Mouse (Mus musculus): ENCODE measurements around the gene N4bp2l1.

The N4bp2l1 gene

DNA sequence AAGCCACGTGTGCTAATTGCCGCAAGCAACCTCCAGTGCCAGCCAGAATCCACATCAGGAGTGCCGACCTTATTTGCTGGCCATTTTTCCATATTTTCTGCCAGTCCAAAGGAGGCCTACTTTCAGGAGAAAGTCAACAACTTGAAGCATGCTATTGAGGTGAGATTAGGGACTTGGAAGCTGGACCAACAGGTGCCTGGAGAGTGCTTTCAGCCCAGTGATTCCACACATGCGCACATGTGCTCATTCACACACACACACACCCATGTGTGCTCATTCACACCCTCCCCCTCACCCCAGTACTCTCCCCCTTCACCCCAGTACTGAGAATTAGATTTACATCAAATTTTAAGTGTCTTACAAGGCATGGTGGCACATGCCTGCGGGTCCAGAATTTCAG, 30.0 kb downstream of the N4bp2l1 start:
- no peak for DNase-seq (ENCODE audit: low read depth, low spot score)

DNA sequence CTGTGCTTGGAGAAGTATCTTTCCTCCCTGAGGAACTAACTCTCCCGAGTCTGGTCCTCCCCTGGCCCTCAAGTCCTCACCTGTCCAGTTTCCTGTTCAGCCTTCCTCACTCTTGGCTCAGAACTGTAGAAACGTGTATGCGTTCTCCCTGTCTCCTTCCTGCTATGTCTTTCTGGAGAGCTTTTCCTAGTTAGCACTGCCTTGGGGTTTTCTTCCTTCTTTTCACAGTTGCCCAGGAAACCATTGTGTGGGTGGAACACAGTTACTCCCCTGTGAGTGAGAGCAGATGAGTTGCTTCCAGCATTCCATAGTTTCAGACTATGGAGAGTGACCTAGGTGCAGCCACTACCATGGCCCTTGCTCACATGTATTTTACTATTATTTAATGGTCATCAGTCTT, 30.8 kb downstream of the N4bp2l1 start:
- no peak for DNase-seq (ENCODE audit: low read depth, low spot score)

DNA sequence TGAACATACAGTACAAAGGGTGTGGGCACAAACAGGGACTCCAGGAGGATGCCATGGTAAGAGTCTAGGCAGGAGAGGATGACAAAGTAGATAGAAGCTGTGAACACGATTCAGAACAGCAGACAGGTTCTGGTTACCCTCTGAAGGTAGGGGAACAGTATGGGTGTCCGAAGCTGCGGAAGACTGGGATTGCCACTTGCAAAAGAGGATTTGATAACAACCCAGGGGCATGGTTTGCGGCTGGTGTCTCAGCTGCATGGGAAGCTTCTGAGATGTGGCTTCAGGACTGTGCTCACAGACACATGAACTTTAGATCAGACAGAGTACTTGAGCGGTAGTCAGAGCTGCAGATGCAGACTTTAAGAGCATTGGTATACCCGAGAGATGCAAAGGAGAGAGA, 32.6 kb downstream of the N4bp2l1 start:
- no peak for DNase-seq (ENCODE audit: low read depth, low spot score)

DNA sequence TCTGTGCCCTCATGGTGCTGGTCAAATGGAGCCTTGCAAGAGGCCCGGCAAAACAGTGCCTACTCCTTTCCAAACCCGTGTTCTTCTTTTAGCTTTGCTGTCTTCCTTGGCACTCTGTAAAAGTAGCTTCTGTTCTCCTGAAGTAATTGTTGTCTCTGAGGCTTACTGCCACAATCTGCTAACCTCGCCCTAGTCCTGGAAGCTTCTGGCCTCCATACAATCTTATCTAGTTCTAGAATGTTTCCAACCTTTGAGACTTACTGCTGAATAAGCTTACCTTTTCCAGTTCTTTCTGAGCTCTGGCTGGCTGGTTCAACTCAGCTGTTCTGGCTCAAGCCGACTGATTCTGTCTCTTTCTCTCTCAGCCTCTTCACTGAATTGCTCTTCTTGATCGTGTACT, 35.2 kb downstream of the N4bp2l1 start:
- DNase-seq (ENCODE audit: low read depth, low spot score), result no peak

DNA sequence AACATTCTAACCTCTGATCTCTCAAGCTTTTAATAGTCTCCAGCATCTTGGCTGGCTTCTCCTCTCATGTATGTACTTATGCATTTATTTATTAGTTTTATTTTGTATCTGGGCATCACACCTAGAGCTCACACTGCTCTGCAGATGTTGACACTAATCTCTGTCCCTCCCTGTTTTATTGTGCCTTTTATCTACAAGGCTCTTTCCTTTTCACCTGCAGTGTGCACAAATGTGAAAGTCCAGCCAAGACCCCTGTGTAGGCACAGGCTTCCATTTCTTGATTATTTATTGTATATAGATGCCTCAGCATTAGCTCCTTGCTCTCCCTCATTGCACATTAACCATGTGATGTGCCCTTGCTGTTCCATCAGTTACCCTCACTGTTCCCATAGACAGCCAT, 35.6 kb downstream of the N4bp2l1 start:
- DNase-seq (ENCODE audit: low read depth, low spot score), result no peak

DNA sequence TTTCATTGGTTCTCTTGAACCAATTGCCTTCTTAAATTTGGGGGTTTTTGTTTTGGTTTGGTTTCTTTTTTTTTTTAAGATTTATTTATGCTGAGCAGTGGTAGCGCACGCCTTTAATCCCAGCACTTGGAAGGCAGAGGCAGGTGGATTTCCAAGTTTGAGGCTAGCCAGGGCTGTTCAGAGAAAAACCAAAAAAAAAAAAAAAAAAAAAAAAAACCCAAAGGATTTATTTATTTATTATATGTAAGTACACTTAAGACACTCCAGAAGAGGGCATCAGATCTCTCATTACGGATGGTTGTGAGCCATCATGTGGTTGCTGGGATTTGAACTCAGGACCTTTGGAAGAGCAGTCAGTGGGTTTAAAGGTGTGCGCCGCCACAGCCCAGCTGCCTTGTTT, 36.1 kb downstream of the N4bp2l1 start:
- DNase-seq (ENCODE audit: low read depth, low spot score), result no peak

DNA sequence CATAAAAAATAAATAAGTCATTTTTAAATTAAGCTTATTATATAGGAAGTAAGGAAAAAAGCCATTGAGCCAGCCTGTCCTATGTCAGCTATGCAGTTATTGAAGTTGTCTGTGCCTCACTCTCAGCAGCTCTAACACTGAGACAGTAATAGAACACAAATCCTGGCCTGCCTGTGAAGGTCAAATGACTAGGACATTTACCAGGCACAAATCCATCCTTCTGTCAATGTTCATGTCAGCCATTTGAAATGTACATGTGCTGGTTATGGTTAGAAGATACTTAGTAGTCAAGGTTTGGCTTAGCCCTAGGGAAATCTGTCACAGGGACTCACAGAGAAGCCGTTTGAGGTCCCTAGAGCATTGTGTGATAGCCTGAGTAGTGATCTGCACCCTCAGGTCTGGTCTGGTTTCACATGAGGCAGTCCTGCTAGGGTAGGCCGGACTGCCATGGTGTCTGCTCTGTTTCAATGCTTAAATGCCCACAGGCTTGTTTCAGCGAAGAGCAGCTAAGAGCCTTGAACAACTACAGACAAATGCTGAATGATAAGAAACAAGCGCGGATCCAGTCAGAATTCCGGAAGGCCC, 37.4 kb downstream of the N4bp2l1 start:
- DNase-seq (ENCODE audit: low read depth, low spot score), result no peak

DNA sequence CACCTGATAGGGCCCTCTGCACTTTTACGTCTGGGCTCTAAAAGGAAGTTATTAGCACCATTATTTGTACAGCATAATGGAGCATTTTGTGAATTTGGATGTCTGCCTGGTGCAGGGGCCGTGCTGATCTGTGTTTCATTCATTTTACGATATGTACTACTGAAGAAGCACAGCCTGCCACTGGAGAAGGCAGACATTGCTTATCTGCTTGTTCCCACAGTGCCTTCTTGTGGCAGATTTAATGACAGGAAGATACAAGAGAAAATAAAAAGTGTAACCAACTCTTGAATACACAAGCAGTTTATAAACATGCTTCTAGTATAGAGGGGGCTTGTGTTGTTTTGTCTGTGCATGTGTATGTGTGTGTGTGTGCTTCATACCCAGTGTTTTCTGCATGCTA, 45.4 kb downstream of the N4bp2l1 start:
- DNase-seq (ENCODE audit: low read depth, low spot score), result no peak

DNA sequence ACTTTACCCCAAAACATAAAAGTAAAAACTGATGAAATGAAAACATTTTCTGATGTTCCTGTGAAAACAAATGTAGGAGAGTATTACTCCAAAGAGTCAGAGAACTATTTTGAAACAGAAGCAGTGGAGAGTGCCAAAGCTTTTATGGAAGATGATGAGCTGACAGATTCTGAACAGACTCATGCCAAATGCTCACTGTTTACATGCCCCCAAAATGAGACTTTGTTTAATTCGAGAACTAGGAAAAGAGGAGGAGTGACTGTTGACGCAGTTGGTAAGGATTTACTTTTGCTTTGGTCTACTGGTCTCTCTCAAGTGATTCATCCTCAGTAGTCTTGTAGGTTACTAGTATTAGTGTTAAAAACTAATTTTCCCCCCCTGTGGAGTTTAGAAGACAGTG, 53.8 kb downstream of the N4bp2l1 start:
- no peak for DNase-seq (ENCODE audit: low read depth, low spot score)

DNA sequence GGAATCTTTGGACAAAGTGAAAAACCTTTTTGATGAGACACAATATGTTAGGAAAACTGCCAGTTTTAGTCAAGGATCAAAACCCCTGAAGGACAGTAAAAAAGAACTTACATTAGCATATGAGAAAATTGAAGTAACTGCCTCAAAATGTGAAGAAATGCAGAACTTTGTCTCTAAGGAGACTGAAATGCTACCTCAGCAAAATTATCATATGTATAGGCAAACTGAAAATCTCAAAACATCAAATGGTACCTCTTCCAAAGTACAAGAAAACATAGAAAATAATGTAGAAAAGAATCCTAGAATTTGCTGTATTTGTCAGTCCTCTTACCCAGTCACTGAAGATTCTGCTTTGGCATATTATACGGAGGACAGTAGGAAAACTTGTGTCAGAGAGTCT, 55.7 kb downstream of the N4bp2l1 start:
- no peak for DNase-seq (ENCODE audit: low read depth, low spot score)

DNA sequence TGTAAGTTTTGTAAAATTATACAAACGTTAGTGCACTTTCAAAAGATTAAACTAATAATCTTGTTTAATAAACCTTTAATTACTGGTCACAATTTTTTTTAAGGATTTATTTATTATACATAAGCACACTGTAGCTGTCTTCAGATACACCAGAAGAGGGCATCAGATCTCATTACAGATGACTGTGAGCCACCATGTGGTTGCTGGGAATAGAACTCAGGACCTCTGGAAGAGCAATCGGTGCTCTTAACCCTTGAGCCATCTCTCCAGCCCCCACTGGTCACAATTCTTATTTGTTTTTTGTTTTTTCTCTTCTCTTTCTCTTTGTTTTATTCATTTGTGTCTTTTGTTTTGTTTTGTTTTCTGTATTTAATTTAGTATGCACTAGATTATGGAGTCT, 71.7 kb downstream of the N4bp2l1 start:
- DNase-seq (ENCODE audit: low read depth, low spot score), result no peak

DNA sequence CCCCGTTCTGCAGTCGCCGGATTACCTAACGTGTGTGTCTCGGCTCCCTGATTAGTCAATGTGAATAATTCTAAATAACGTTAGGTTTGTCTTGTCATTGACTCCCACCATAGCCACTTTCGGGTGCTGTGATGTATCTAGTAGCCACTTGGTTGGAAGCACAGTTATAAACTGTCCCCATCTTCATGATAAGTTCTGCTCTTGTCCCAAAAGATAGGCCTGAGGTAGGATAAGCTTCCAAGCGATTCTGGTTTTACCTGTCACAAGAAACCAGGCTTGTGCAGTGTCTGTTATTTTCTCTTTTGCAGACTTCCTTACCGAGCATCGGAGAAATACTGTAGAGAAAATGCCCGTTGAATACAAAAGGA, 74.1 kb downstream of the N4bp2l1 start:
- DNase-seq (ENCODE audit: low read depth, low spot score), result no peak

DNA sequence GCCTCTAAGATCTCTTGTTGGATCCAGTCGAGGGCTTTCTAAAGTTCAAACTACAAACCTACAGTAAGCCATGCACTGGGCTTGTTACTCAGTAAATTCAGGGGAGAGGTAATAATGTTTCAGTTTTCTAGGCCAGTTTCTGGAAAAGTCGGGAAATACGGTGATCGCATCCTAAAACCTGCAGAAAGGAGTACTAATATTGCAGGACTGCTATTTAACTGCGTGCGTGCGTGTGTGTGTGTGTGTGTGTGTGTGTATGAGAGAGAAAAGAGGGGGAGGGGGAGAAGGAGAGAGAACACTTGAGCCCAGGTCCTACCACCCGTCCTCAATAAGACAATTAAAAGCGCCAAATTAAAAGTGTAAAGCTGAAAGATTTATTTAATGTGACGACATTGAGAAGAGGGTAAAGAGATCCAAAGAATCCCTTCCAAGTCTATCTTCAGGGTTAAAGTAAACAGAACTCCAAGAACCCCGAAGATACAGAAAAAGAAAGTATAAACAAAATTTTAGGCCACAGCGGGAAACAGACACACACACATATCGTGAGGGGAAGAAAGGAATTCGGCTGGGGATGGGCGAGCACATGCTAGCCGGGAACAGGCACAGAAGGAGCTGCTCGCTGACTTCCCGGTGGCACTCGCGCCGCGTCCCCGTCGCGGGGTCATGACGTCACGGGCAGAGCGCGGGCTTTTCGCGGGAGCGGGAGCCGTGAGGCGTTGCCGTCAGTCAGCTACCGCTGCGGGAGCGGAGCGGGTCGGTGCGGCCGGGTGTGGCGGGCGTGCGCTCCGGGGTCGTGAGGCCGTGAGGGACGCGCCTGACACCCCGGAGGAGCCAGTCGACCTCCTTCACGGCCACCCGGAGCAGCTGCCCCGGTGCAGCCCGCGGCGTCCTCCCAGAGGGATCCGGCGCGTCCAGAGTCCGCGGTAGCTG, 74.8 kb downstream of the N4bp2l1 start, which contains the start of gene Brca2:
Gene Brca2, plus strand, starts transcription at position 694 of the 930 bp plus-strand sequence.
- DNase-seq (ENCODE audit: low read depth, low spot score), result peak; percentile 96

Measured in ZHBTc4 (cell line).